Mouse (Mus musculus): ENCODE measurements around the gene D2hgdh.

D2hgdh gene

DNA sequence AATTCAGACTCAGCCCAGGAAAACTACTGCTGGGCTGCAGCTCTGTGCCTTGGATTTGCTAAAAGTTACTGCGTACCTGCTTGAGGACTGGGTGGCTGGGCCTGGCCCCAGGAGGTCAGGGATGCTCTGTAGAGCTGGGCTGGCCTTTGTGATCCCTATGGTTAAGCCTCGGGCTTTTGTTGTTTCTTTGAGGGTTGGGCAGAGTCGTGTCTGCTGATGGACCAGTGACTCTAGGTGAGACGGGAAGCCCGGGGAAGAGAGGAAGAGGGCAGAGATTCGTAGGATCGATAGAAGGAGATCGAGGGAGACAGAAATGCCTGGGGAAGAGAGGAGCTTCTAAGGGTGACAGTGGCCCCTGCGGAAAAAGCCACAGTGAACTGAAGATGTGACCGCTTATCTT, at the start of gene D2hgdh:
Gene D2hgdh, plus strand, starts transcription at position 301 of the 400 bp plus-strand sequence.
- DNase-seq (ENCODE audit: low spot score in 2 of 2), result no peak

DNA sequence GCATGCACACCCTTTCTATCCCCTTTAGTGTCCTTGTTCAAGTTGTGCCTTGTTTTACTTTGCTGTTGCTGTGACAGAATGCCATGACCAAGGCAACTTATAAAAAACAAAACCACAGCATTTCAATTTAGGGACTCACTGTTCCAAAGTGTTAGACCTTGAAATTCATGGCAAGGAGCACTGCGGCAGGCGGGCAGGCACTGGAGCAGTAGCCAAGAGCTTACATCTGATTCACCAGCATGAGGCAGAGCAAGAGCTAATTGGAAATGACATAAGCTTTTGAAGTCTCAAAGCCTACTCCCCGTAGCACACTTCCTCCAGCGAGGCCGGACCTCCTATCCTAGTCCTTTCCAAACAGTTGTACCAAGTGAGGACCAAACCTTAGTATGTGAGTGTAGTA, 48.0 kb upstream of the D2hgdh start:
- DNase-seq (ENCODE audit: low spot score in 2 of 2), result no peak

- no peak for DNase-seq (ENCODE audit: low spot score in 2 of 2)
Observed at GRCm38 (mm10) chr1:93786912-93787311, 37.8 kb upstream of the D2hgdh start.

- DNase-seq (ENCODE audit: low spot score in 2 of 2), result no peak
Observed at GRCm38 (mm10) chr1:93794526-93794925, 30.2 kb upstream of the D2hgdh start.

DNA sequence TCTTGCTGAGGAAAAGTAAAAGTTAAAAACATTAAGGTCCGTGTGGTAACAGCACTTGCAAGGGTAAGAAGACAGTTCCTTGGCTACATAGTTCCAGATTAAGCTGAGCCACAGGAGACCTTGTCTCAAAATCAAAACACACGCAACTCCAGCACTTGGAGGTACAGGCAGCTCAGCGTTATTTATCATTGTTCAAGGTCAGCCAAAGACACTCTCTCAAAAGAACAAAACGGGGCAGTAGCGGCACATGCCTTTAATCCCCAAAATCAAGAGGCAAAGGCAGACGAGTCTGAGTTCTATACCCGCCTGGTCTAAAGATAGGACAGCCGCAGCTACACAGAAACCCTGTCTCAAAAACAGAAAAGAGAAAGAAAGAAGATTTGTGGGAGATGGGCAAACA, 28.8 kb upstream of the D2hgdh start:
- DNase-seq (ENCODE audit: low spot score in 2 of 2), result no peak

GRCm38 (mm10) chr1:93800670-93801503, 23.8 kb upstream of the D2hgdh start:
- no peak for DNase-seq (ENCODE audit: low spot score in 2 of 2)

DNA sequence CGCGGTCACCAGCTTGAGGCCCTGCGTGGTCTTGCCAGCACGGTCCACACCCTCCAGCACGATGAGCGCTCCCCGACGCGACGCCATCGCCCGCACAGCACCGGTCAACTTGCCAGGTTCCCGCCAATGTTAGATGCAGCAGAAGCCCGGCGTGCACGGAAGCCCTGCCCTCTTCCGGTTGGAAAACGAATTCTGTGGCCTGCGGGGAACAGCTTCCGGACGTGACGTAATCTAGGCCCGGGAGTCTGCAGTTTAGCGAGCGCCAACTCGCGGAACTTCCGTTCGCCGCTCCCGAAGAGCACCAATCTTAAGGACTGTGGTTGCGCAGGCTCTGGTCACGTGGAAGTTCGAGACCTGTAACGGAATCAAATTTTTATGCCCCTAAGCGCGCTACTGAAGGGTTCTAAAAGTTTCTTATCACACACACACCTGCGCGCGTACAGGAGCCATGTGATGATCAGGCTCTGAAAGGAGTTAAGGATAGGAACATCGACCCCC, 22.9 kb upstream of the D2hgdh start, which contains the start of gene Dtymk:
Gene Dtymk, minus strand, starts transcription at position 194 of the 498 bp plus-strand sequence.
- DNase-seq (ENCODE audit: low spot score in 2 of 2), result peak; percentile 93 to 95

DNA sequence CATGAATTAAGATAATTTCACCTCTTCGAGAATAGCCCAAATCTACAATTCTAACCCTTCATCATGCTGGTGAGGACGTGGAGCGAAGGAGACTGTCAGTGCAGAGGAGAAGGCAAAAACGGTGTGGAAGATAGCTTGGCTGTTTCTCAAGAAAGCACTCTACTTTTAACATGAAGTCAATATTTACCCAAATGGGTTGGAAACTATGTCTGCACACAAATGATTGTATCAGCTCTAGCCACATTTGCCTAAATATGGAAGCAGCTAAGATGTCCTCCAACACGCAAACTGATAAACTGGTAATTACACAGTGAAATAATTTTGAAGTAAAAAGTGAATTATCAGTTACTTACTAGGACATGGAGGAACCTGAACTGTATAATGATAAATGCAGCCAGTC, 21.9 kb upstream of the D2hgdh start:
- no peak for DNase-seq (ENCODE audit: low spot score in 2 of 2)

DNA sequence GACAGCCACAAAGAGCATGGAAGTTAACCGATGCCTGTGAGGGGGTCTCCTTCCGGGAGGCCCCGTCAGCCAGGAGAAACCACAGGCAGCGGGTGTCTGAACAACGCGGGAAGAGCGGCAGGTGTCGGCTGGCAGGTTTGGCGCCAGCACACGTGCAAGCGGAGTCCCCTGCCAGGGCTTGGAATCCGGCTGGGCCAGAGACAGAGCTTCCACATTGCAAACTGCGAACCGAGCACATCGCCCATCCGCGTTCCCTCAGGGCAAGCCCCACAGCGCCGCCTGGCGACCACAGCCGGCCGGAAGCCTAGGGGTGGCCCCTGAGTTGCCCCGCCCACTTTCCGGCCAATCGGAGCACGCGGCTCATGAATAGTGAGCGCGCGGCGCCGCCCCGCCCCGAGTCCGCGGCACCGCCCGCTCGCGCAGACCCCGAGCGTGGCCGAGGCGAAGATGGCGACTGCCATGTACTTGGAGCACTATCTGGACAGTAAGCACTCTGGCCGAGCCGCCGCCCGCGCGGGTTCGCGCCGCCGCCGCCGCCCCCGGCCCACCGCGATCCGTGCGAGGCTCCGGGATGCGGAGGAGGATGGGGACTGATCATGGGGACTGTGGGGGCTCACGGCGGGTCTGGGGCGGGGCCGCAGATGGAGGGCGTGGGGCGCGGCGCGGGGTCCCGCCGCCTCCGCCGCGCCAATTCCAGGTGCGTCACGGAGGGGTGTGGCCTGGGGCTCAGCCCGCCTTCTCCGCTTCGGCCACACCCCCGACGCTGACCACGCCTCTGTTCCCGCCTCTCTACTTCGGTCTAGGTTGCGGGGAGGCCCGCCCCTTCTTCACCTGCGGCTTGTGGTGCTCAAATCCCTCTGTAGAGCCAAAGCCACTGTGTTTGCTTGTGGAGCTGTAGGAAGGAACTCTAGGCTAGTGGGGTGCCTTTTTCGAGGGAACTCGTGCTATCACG, 20.9 kb upstream of the D2hgdh start, which contains the start of gene Ing5:
Gene Ing5, plus strand, starts transcription at position 410 of the 952 bp plus-strand sequence.
- DNase-seq (ENCODE audit: low spot score in 2 of 2), result peak; percentile 95 to 99

- no peak for DNase-seq (ENCODE audit: low spot score in 2 of 2)
Observed at GRCm38 (mm10) chr1:93804818-93805217, 19.9 kb upstream of the D2hgdh start.

- no peak for DNase-seq (ENCODE audit: low spot score in 2 of 2)
Observed at GRCm38 (mm10) chr1:93805221-93805951, 19.3 kb upstream of the D2hgdh start.

GRCm38 (mm10) chr1:93808871-93809270, 15.8 kb upstream of the D2hgdh start:
- DNase-seq (ENCODE audit: low spot score in 2 of 2), result no peak

GRCm38 (mm10) chr1:93810011-93810410, 14.7 kb upstream of the D2hgdh start:
- DNase-seq (ENCODE audit: low spot score in 2 of 2), result no peak

DNA sequence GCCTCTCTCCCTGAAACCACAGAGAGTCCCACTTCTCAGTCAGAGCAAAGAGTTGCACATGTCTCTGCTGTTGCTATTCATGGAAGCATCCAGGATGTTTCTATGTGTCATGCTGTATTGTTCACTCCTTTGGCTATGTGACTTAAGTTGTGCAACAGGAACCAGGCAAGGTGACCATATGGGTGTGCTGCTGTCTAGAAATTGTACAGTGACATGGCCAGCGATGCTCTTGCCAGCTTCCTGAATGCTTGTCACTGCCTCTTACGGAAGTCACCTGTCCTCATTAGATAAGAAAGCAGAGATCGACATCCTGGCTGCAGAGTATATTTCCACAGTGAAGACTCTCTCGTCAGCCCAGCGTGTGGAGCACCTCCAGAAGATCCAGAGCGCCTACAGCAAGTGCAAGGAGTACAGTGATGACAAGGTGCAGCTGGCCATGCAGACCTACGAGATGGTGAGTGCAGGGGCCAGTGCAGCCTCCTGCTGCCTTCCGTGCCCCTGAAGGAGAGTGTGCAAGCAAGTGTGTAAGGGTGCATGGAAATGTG, 13.1 kb upstream of the D2hgdh start:
- no peak for DNase-seq (ENCODE audit: low spot score in 2 of 2)

DNA sequence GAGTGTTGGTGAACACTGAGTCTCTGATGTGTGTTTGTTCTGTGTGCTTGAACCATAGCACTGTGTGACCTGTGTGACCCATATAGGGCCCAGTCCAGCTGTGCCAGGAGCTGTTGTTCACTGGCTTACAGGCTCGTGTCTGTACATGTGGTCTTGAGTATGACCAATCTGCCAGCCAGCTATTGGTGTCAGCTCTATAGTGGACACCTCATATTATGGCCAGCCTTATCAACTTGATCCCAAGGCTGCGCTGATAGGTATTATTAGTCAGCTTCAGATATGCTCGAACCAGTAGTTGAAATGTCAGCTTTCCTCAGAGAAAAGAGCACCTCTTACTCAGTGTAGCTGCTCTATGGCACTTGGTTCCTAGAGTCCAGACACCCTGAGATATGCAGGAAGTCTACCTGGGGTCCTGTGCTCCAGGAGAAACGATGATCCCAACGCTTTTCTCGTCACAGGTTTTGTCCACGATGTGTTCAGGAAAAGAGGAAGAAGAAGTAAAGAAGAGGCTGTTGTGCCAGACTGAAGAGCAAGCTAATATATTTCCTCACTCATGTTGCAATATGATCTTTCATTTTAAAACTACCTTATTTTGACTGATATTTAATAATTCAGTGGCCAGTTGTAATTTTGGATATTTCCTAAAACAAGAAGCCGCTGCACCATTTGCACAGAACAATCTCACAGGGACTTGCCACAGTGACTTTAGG, 6.7 kb upstream of the D2hgdh start:
- no peak for DNase-seq (ENCODE audit: low spot score in 2 of 2)

DNA sequence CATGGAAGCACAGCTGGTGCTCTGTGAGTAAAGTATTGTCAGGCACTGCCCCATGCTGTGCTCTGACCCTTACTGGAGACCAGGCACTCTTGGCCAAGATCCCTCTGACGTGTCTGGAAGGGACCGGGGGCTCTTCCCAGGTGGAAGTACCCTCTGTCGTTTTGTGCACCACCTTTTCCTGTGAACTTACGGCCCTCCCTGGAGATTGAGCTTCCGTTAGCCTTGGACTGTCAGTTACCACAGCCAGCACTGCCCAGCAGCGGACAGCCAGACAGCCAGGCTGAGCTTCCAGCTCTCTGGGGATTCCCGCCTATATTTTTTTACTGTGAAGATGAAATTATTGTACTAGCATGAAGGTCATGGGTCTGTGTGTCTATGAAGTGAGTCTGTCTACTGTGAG, 6.0 kb upstream of the D2hgdh start:
- no peak for DNase-seq (ENCODE audit: low spot score in 2 of 2)

DNA sequence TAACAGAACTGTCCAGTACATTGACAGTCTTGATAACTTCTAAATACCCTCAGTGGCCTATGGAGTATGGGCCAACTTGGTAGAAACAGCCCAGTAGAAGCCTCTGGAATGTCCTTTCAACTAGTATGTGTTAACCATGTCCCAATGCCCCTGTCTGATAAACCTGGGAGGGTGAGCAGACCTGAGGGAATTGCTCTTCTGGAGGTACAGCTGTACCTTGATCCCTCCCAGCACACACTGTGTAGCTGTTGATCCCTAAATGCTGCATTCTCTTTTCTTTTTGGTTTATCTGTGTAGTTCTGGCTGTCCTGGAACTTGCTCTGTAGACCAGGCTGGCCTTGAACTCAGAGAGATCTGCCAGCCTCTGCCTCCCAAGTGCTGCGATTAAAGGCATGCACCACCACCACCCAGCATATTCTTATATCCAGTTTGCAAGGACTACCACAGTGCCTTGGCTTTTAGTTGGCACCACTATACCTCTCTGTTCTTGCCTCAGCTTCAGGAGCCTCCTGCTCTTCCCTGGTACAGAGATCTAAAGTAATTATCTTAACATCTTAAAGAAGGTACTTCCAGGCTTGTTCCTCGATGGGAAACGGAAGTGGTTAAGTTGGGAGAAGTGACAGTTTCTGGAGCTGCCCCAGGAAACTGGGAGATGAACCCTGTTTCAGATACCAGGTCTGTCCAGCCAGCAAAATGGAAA, 763 bp upstream of the D2hgdh start:
- DNase-seq (ENCODE audit: low spot score in 2 of 2), result no peak

DNA sequence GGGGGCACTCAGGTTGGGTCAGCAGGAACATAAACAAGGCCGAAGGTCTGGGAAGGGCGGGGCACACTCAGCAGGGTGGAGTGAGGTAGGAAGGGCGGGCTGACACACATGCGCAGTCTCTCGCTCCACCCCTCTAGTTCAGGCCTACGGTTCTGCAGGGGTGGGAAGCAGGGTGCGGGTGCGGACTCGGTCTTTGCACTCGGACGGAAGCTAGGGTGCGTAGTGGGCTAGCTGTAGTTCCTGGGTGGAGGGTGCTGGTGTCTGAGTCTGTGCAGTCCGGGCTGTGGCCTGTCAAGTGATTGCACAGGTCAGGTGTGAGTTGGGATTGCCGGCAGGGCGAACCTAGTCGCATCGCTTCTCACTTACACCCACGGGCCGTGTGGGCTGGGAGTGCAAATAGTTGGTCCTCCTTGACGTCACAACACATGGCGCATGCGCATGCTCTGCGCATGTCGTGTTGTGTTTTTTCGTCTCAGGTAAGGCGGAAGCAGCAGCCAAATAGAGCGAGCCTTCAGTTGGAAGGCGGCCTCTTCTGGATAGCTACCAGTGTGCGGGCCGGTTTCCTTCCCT, 481 bp downstream of the D2hgdh start:
- peak; percentile 95 to 96 for DNase-seq (ENCODE audit: low spot score in 2 of 2)

DNA sequence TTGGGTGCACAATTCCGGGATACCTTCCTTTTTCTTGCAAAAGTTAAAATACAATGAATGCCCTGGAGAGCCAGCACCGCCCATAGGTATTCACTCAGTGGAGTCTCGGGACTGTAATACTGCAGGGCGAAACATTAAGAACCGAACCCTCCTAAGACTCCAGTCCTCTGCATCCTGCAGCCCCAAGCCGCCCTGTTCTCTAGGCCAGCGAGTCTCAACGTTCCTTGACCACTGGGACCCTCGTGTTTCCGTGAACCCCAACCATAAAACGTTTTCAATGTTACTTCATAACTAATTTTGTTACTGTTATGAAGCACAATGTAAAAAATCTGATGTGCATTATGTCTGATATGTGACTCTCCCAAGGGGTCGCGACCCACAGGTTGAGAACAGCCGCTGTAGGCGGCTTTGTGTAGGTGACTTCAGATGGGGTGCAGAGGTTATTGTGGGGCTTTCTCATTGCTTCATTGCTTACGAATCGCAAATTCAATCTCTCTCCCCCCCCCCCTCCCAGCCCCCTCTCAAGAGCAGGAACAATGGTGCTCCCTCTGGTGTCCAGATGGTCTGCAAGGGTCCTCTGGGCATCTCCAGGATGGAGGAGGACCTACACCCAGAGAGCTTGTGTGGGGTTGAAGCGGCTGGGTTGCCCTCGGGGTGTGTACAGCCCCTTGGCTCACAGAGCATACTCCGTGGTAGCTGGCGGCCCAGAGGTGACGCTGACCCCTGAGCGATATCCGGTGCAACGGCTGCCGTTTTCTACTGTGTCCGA, 1.2 kb downstream of the D2hgdh start:
- no peak for DNase-seq (ENCODE audit: low spot score in 2 of 2)
